Mouse (Mus musculus) T-helper 1 cell (primary cell): ENCODE measurements at regions not wholly inside any gene's neighbourhood (a gene's known extent, or its start where the extent isn't known, plus 50 kb on each side); places are given as distances from the start of the nearest gene placed in this dataset.
"Not testable (repeated sequence)": the region's sequence is repeated elsewhere in the genome, so short reads cannot be mapped to it uniquely, and the experiment has no call there.

Experiments
- in situ Hi-C: fragments of 300-600 bp; cut with MboI, MseI; formaldehyde crosslinking; loops from one replicate; pipeline ENCODE4 v1.15.1; 2025; ENCODE audit warnings: high pct_unique_total_duplicates

- in situ Hi-C loops: no loop called here
These were observed 167.7 kb upstream of the Fam3c start for GRCm38 (mm10) chr6:22523582-22524234.

GRCm38 (mm10) chr6:22506871-22507270 lies 150.8 kb upstream of the Fam3c start:
- in situ Hi-C loops: no loop called here

- in situ Hi-C loops: no loop called here
These were observed 141.3 kb upstream of the Fam3c start for GRCm38 (mm10) chr6:22497306-22497705.

GRCm38 (mm10) chr6:22496471-22496870 lies 140.4 kb upstream of the Fam3c start:
- in situ Hi-C loops: no loop called here

GRCm38 (mm10) chr6:22493632-22494260 lies 137.7 kb upstream of the Fam3c start:
- in situ Hi-C loops: loop anchor here (5.0 kb wide), 1 partner anchor 161 kb away; no protein-coding TSS in a partner anchor

- in situ Hi-C loops: loop anchor here (5.0 kb wide), 1 partner anchor 161 kb away; no protein-coding TSS in a partner anchor
These were observed 136.9 kb upstream of the Fam3c start for GRCm38 (mm10) chr6:22492896-22493295.

- in situ Hi-C loops: loop anchor here (5.0 kb wide), 1 partner anchor 158 kb away; no protein-coding TSS in a partner anchor
These were observed 134.7 kb upstream of the Fam3c start for GRCm38 (mm10) chr6:22490762-22491161.

- in situ Hi-C loops: loop anchor here (10.0 kb wide), 1 partner anchor 373 kb away; no protein-coding TSS in a partner anchor
These were observed 131.4 kb upstream of the Fam3c start for GRCm38 (mm10) chr6:22487467-22487866.

GRCm38 (mm10) chr6:22485828-22486518 lies 129.9 kb upstream of the Fam3c start:
- in situ Hi-C loops: loop anchor here (10.0 kb wide), 1 partner anchor 371 kb away; no protein-coding TSS in a partner anchor

GRCm38 (mm10) chr6:22482257-22482656 lies 126.2 kb upstream of the Fam3c start:
- in situ Hi-C loops: loop anchor here (10.0 kb wide), 1 partner anchor 367 kb away; no protein-coding TSS in a partner anchor

- in situ Hi-C loops: no loop called here
These were observed 118.6 kb upstream of the Fam3c start for GRCm38 (mm10) chr6:22474604-22475003.

- in situ Hi-C loops: no loop called here
These were observed 118.0 kb upstream of the Fam3c start for GRCm38 (mm10) chr6:22474011-22474410.

- in situ Hi-C loops: not testable (repeated sequence)
These were observed 116.4 kb upstream of the Fam3c start for GRCm38 (mm10) chr6:22472400-22472799.

GRCm38 (mm10) chr6:22467334-22467993 lies 111.4 kb upstream of the Fam3c start:
- in situ Hi-C loops: no loop called here

- in situ Hi-C loops: no loop called here
These were observed 109.9 kb upstream of the Fam3c start for GRCm38 (mm10) chr6:22465926-22466325.

- in situ Hi-C loops: no loop called here
These were observed 103.5 kb upstream of the Fam3c start for GRCm38 (mm10) chr6:22459440-22460016.

- in situ Hi-C loops: no loop called here
These were observed 96.2 kb upstream of the Fam3c start for GRCm38 (mm10) chr6:22452203-22452602.

- in situ Hi-C loops: no loop called here
These were observed 94.5 kb upstream of the Fam3c start for GRCm38 (mm10) chr6:22450501-22450900.

- in situ Hi-C loops: no loop called here
These were observed 92.9 kb upstream of the Fam3c start for GRCm38 (mm10) chr6:22448906-22449305.

- in situ Hi-C loops: no loop called here
These were observed 91.6 kb upstream of the Fam3c start for GRCm38 (mm10) chr6:22447636-22448035.

- in situ Hi-C loops: no loop called here
These were observed 90.7 kb upstream of the Fam3c start for GRCm38 (mm10) chr6:22446621-22447310.
